Mouse (Mus musculus) 416B (cell line): Measurements from ENCODE around the gene Igf2r.
A peak's percentile ranks its signal among the peaks of the same experiment; 100 is the strongest.
"Not testable (repeated sequence)": the region's sequence is repeated elsewhere in the genome, so short reads cannot be mapped to it uniquely, and the experiment has no call there.

Experiments used
- DNase-seq: peaks from one replicate; pipeline ENCODE4 v3.0.0; 2011; ENCODE audit warnings: low read depth

Gene Igf2r

GRCm38 (mm10) chr17:12717445-12717844 lies 52.0 kb downstream of the Igf2r start:
- DNase-seq, result no peak

DNA sequence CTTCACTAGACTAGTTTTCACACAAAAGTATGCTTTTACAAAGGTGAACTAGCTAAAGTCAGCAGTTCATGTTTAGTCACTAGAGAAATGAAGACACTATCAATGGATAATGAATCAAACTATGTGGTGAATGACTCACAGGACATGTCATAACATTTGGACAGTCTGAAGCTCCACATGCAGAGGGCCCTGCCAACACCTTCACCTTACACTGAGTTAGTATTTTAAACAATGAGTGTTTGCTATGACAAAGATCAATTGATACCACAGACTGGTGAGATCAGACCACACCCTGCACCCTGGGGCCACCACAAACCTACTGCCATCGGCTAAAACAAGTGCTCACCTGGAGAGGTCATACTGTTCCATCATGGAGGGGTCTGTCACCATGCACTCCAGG lies 54.4 kb downstream of the Igf2r start:
- peak; percentile 22 for DNase-seq

DNA sequence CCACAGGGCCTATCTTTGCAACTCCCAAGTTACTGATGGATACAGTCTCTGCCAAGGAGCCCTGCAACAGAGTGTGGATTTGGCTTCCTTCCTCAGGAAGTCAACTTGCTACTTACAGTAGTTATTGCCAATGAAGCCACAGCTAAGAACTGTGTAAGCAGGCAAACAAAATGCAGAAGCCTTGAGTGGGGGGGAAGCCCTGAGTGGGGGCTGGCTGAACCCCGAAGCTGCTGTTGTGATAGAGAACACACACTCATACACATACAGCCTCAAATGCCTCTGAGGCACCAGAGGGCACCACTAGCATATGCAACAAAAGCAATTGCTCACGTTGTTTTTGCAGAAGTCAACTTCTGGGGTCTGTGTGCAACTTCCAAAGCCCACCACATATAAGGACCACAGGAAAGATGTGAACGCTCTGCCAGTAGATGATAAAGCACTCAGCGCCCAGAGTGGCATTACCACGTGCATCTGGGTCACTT lies 55.3 kb downstream of the Igf2r start:
- peak; percentile 8 for DNase-seq

DNA sequence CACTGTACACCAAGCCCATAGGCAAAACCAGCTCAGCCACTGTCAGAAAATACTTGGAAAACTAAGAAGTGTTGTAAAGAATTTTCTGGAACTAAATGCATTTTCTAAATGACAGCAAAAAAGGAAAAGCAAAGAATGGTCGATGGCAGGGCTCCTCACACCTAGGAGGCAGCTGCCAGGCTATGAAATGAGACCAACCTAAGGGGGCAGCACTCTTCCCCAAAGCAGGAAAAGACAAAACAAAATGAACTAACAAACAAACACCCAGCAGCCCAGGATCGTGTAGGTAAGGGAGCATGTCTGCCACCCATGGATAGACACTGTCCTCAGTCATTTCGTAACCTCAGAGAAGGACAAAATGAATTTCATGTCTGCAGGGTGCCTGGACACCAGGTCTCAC lies 56.5 kb downstream of the Igf2r start:
- no peak for DNase-seq

GRCm38 (mm10) chr17:12712191-12712590 lies 57.3 kb downstream of the Igf2r start:
- DNase-seq, result no peak

DNA sequence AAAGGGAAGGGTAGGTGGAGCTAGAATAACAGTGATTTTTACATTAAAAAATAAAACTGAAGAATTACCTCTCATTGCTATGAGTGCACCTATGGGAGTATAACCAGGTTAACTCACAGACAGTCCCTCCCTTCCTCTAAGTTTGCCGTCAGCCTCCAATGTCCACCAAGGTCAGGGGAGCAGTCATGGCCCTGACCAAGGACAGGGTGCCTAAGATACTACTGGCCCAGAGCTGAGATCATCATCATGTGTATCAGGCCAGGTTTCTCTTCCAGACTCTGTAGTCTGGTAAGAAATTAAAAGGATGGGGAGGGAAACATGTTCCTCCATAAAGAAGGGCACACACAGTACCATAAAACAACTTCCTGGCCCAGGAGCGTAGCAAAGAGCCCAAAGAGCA lies 58.5 kb downstream of the Igf2r start:
- DNase-seq, result no peak

- no peak for DNase-seq
Measured at GRCm38 (mm10) chr17:12710050-12710780, 59.2 kb downstream of the Igf2r start.

GRCm38 (mm10) chr17:12708398-12708797 lies 61.1 kb downstream of the Igf2r start:
- DNase-seq, result no peak

DNA sequence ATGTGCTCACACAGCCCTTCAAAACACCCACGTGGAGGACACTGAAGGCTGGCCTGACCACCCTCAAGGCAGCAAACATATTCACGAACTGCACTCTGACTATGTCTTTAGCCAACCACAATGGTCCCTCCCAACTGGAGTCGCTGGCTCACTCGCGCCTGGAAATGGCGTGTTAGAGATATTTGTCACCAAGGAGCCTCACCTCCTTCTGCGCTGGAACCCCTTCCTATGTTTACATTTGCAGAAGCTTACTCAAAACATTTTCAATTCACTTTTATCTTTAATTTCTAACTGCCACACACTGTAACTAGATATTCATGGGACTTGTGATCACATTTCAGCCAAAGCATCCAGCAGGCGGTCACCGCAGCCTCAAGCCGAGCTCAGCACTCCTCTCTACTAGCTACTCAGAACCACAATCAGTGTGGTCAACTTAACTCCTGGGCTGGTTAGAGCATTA lies 62.8 kb downstream of the Igf2r start:
- no peak for DNase-seq

DNA sequence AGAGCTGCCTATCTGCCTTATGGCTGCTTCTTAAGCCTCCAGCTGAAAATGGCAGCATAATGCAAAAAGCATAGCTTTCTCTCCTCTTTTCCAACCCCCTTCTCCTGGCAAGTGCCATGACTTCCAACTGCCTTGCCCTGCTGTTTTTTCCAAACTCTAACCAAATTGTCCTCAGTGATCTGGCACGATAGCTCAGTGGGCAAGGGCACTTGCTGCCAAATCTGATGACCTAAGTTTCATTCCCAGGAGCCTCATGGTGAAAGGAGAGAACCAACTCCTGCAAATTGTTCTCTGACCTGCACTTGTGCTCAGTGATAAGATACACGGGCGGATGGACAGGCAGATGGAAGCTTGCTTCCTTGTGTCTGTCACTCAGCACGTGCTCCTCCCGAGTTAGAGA lies 66.6 kb downstream of the Igf2r start:
- DNase-seq, result no peak

DNA sequence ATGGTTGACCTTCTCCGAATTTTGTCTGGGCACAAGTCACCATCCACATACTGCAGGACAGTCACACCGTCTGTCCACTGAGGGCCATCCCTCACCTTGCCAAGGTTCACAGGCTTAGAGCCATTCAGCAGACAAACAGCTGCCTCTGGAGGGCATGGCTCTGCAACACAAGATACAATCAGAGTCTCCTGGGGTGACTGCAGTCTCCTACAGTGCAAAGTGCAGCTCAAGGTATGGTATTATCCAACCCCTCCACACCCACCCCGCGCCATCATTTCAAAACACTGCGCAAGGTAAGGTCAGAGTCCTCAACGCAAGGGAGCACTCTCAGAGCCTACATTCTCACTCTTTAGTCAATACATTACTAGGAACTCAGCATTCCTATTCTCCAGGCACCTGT lies 69.1 kb downstream of the Igf2r start:
- no peak for DNase-seq

DNA sequence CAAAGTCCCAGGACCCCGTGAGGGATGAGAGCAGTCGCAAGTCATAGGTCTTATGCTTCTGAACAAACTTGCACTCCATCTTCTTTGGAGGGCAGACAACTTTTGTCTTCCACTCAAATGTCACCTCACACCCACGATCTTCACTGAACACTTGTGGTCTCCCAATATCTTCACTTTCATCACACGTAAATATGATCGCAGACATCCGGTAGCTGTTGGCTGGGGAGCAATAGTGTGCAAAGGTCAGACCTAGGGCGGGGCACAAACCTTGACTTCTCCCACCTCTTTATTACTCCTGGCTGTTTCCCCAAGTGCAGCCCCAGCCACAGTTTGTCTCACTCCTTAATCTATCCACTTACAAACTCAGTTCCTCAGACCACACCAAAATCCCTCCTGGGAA lies 77.6 kb downstream of the Igf2r start:
- DNase-seq, result no peak

DNA sequence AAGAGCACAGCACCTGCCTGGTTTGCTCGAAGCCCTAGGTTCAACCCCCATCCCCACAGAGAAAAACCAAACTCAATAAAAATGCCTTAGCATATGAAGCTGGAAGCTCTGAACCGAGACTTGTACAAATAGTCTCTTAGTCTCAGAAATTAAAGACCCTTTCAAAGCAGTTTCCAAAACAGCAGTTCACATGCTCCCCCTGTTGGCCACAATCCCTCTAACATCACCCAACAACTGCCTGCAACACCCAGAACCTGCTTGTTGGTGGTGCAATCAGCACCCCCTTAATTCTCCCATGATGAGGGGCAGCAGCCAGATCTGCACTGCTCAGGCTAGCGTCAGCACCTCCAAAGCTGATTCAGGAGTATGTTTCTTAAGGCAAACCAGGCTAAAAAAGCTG lies 79.9 kb downstream of the Igf2r start:
- peak; percentile 18 for DNase-seq

- no peak for DNase-seq
Measured at GRCm38 (mm10) chr17:12688427-12689110, 80.9 kb downstream of the Igf2r start.

DNA sequence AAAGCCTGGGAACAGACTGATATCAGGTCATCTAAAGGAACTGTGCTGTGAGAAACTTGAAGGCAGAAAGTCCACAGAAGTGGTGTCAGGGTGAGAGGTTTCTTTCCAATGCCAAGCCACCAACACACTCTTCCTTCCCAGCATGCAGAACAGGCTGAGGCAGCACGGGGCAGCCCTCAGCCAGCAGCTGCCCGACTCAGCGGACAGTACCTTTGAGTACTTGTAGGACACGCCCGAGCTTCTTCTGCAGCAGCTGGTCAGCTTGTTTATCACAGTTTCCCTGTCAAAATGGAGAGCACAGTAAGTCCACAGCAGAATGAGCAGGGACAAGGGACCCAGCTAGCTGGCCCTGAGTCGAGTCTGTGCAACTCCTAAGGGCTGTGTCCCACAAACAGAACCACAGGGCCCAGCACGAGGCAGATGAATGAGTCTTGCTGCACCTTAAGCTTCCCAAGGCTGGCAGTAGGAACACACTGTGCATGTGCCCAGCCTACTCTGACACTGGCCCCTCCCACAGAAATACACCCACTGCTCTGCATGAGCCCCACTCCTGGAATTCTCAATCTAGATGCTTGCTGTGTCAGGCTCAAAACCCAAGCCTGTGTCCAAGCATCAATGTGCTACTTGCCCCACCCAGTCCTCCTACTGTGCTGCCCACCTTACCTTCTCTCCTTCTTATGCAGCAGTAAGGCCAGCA lies 84.4 kb downstream of the Igf2r start:
- no peak for DNase-seq

DNA sequence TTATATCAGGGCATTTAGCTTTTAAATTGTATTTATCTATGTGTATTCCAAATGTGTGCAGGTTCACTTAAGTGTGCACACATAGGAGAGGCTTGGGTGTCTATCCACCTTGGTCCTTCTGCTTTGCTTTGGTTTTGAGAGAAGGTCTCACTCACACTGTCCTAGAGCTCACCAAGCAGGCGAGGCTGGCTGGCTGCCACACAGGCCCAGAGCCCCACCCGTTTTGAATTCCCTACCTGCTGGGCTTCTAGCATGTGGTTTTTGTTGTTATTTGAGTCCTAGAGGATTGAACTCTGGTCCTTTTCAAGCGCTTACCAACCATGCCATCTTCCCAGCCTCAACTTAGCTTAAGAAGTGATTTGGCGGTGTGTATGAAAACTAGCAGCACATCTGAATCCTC lies 85.1 kb downstream of the Igf2r start:
- DNase-seq, result no peak

- no peak for DNase-seq
Measured at GRCm38 (mm10) chr17:12683582-12683981, 85.9 kb downstream of the Igf2r start.

DNA sequence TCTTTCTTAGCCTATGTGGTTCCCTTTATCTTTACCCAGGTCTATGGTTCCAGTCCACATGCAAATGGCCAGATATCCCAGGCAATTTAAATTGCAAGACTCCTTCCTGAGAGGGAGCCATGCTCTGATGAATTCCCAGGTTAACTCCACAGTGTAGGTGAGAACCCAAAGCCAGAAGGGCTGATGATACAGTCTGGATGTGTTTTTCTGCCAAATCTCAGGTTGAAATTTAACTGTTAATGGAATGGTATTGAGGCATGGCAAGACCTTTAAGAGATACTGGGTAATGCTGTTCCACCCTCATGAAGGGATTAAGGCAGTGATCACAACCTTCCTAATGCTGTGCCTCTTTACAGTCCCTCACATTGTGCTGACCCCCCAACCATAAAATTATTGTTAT lies 91.2 kb downstream of the Igf2r start:
- no peak for DNase-seq

DNA sequence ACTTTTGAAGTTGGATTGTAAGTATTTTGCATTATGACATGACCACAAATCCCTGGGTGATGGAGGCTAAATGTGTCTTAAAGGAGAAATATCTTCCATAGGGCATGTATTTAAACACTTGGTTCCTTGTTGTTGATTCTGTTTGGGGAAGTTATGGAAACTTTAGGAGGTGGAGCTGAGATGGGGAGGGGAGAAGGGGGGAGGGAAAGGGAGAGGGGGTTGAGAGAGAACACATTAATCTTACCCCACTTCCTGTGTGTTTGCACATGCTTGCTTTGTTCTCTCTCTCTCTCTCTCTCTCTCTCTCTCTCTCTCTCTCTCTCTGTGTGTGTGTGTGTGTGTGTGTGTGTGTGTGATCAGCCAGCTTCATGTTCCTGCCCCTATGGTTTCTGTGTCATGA lies 92.3 kb downstream of the Igf2r start:
- no peak for DNase-seq

DNA sequence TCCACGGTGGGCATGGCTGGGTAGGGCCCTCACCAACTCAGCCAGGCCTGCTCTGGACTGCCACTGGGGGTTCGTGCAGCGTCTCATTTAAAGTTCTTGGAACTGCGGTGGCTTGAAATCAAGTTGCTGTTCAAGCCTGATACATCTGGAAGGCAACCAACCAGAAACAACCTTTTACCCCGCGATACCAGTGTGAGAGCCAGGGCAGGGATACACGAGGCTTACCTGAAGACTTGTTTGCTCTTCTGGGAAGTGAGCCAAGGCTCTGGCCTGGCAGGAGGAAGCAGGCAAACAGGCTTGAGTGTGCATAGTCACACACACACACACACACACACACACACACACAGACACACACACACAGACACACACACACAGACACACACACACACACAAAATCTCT lies 93.8 kb downstream of the Igf2r start, which contains the start of gene Slc22a1:
Slc22a1 (minus strand) TSS at position 184 of the 400 bp plus-strand sequence.
- DNase-seq, result no peak

- DNase-seq, result not testable (repeated sequence)
Measured at GRCm38 (mm10) chr17:12674980-12675379, 94.5 kb downstream of the Igf2r start.

GRCm38 (mm10) chr17:12673871-12674270 lies 95.6 kb downstream of the Igf2r start:
- no peak for DNase-seq

GRCm38 (mm10) chr17:12672285-12672790 lies 97.1 kb downstream of the Igf2r start:
- no peak for DNase-seq
